Comparison of ENCODE assay signal across 9 mouse cellular contexts in genomic region chr5:5507701-5508225, GRCm38 (mm10). TPM values are rescaled to one million over a fixed set of nuclear protein-coding genes. Genes with fewer than 3 reads are reported as not detected.
DNase-seq lines count a peak whose midpoint lies in the region; ATAC-seq and TF ChIP-seq lines count a peak whose summit lies in the region.
"Had no signal": no experiment of that assay in that cellular context is flagged by ENCODE, and none has a peak within 500 bp of the region (broad histone marks: within the 10 kb centered on the region; RNA-seq: fewer than 3 reads in every experiment).

No protein-coding gene starts in this region.

- no peak overlapping the region for H3K27ac ChIP-seq in spleen, adult 2 months (ENCODE audit: insufficient read depth, low read length)
- H3K27ac ChIP-seq in limb, embryonic 11.5 days (replicated peaks; ENCODE audit: low read depth, low read length) = no peak overlapping the region
- H3K27ac ChIP-seq in midbrain, embryonic 15.5 days = no peak overlapping the region

- no peak for TF ChIP-seq POLR2A in spleen, adult 2 months (IDR thresholded peaks at IDR 0.05; ENCODE audit: low read depth, low read length)

- H3K4me1 ChIP-seq in spleen, adult 2 months (ENCODE audit: control insufficient read depth, insufficient read depth, insufficient read length) = no peaks in the 10 kb centered on the region
- no peaks in the 10 kb centered on the region for H3K4me1 ChIP-seq in limb, embryonic 11.5 days (ENCODE audit: control insufficient read depth, insufficient read depth, low read length)
- peaks cover 9% of the 10 kb centered on the region; the same call in 1 of the 2 replicates for H3K4me1 ChIP-seq in midbrain, embryonic 15.5 days

- WGBS in spleen, adult 2 months = 77% methylated on average over 20 of the region's 20 CpGs
- WGBS in limb, embryonic 11.5 days = 70% methylated on average over 20 of the region's 20 CpGs
- 28% methylated on average over 20 of the region's 20 CpGs for WGBS in midbrain, embryonic 15.5 days

- no peak overlapping the region for H3K4me3 ChIP-seq in spleen, adult 2 months (ENCODE audit: extremely low read depth, insufficient read depth, insufficient read length)
- no peak overlapping the region for H3K4me3 ChIP-seq in limb, embryonic 11.5 days (ENCODE audit: low read depth, low read length)
- H3K4me3 ChIP-seq in midbrain, embryonic 15.5 days = no peak overlapping the region

- H3K36me3 ChIP-seq in spleen, adult 2 months (ENCODE audit: control insufficient read depth, insufficient read depth, low read length) = no peaks in the 10 kb centered on the region
- H3K36me3 ChIP-seq in limb, embryonic 11.5 days (ENCODE audit: control insufficient read depth, insufficient read depth, low read length) = no peaks in the 10 kb centered on the region
- no peaks in the 10 kb centered on the region for H3K36me3 ChIP-seq in midbrain, embryonic 15.5 days (replicated peaks)

- peak in 1 of 2 experiments; percentile 30 for DNase-seq in spleen, adult 2 months (ENCODE audit: low read depth in 1 of 2, low spot score in 2 of 2)
- DNase-seq in spleen, adult 12 weeks (ENCODE audit: low spot score) = no peak
- DNase-seq in cerebellum, postnatal 36 days = peak; percentile 92 to 93
- peak; percentile 35 to 62 for DNase-seq in gastrocnemius, postnatal 4 days (ENCODE audit: low spot score in 2 of 2)
- DNase-seq in kidney, adult 9 months = peak; percentile 81
- peak; percentile 65 for DNase-seq in limb, embryonic 11.5 days (ENCODE audit: low spot score)
- peak; percentile 83 for DNase-seq in testis, postnatal 10 days (ENCODE audit: low spot score)

- H3K9me3 ChIP-seq in limb, embryonic 11.5 days (ENCODE audit: control insufficient read depth, low read length) = no peaks in the 10 kb centered on the region
- H3K9me3 ChIP-seq in midbrain, embryonic 15.5 days = no peaks in the 10 kb centered on the region

- peak; percentile 31; the same call in 1 of the 2 replicates for TF ChIP-seq CTCF in spleen, adult 2 months (IDR thresholded peaks at IDR 0.05; ENCODE audit: extremely low read depth, insufficient read depth, insufficient read length, insufficient replicate concordance)

- H3K27me3 ChIP-seq in spleen, adult 2 months (ENCODE audit: control insufficient read depth, insufficient read depth, low read length) = no peaks in the 10 kb centered on the region
- H3K27me3 ChIP-seq in limb, embryonic 11.5 days (ENCODE audit: control insufficient read depth, insufficient read depth, low read length) = no peaks in the 10 kb centered on the region
- no peaks in the 10 kb centered on the region for H3K27me3 ChIP-seq in midbrain, embryonic 15.5 days (replicated peaks)

- ATAC-seq in limb, embryonic 11.5 days (ENCODE audit: insufficient number of reproducible peaks, low FRiP score, low TSS enrichment, low read depth) = peak; percentile 31; the same call in 1 of the 2 replicates
- peak; percentile 85 for ATAC-seq in midbrain, embryonic 15.5 days (replicated peaks)

- no peak overlapping the region for H3K9ac ChIP-seq in limb, embryonic 11.5 days (ENCODE audit: low read length)
- H3K9ac ChIP-seq in midbrain, embryonic 15.5 days = no peak overlapping the region

- H3K4me2 ChIP-seq in limb, embryonic 11.5 days (ENCODE audit: low read depth, severe bottlenecking) = no peak overlapping the region
- H3K4me2 ChIP-seq in midbrain, embryonic 15.5 days = peak overlapping the region; percentile 35

RNA-seq across cellular contexts. Expression of gene Cldn12, which starts 7.0 kb away (rescaled TPM):
- polyA plus RNA-seq in spleen, adult 2 months (2012; rRNA removed) = 3.1 and 3.3 TPM in 2 replicates
- 10 to 100 TPM; 12.2 to 12.4 TPM for total RNA-seq in gastrocnemius, postnatal 4 days (2021)
- polyA plus RNA-seq in limb, embryonic 11.5 days (2014; fragmentation: Nextera tagmentation; extraction: Ambion mirVana) = 22.0 and 25.0 TPM in 2 replicates
- polyA plus RNA-seq in midbrain, embryonic 15.5 days (2015; fragmentation: Nextera tagmentation; extraction: Ambion mirVana) = 17.3 and 18.8 TPM in 2 replicates

RNA-seq across cellular contexts. Expression of gene 1700015F17Rik, which starts 28.8 kb away (rescaled TPM):
- polyA plus RNA-seq in spleen, adult 2 months (2012; rRNA removed) = not detected in 2 replicates
- total RNA-seq in gastrocnemius, postnatal 4 days (2021) = not detected
- not detected in 2 replicates for polyA plus RNA-seq in limb, embryonic 11.5 days (2014; fragmentation: Nextera tagmentation; extraction: Ambion mirVana)
- polyA plus RNA-seq in midbrain, embryonic 15.5 days (2015; fragmentation: Nextera tagmentation; extraction: Ambion mirVana) = not detected in 2 replicates
- polyA plus RNA-seq: large intestine, adult 2 months had no signal

RNA-seq across cellular contexts. Expression of gene Gtpbp10, which starts 51.6 kb away (rescaled TPM):
- 1.0 and 1.1 TPM in 2 replicates for polyA plus RNA-seq in spleen, adult 2 months (2012; rRNA removed)
- total RNA-seq in gastrocnemius, postnatal 4 days (2021) = 1 to 10 TPM; 9.0 to 9.4 TPM
- polyA plus RNA-seq in limb, embryonic 11.5 days (2014; fragmentation: Nextera tagmentation; extraction: Ambion mirVana) = 34.2 and 40.7 TPM in 2 replicates
- 19.8 and 20.8 TPM in 2 replicates for polyA plus RNA-seq in midbrain, embryonic 15.5 days (2015; fragmentation: Nextera tagmentation; extraction: Ambion mirVana)
